Mouse (Mus musculus): ENCODE measurements around the gene Crebbp.

DNA sequence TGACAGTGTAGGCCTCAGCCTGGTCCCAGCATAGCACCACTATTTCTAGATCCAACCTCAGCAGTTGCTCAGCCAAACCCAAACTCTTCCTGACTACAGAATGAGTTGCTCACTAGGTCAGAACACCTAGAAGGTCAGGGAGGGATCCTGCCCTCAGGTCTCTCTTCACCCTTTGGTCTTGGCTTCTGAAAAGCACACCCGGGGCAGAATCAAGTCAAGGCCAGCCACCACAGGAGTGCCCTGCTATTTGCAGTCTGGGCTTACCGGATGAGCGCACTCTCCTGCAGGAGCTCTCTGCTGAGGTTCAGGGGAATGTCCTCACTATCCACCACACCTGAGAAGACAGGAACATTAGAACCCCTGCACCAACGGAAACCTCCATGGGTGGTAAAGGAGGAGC lies 161.2 kb downstream of the Crebbp start:
- TF ChIP-seq CTCF (IDR thresholded peaks at IDR 0.05; ENCODE audit: low read depth) (no peak), EP300 (IDR thresholded peaks at IDR 0.05; ENCODE audit: low read depth) (no peak)

All from heart, postnatal 0 days (tissue).